Mouse (Mus musculus): ENCODE measurements around the gene Krit1.
"Not testable (repeated sequence)": the region's sequence is repeated elsewhere in the genome, so short reads cannot be mapped to it uniquely, and the experiment has no call there.

The Krit1 gene

DNA sequence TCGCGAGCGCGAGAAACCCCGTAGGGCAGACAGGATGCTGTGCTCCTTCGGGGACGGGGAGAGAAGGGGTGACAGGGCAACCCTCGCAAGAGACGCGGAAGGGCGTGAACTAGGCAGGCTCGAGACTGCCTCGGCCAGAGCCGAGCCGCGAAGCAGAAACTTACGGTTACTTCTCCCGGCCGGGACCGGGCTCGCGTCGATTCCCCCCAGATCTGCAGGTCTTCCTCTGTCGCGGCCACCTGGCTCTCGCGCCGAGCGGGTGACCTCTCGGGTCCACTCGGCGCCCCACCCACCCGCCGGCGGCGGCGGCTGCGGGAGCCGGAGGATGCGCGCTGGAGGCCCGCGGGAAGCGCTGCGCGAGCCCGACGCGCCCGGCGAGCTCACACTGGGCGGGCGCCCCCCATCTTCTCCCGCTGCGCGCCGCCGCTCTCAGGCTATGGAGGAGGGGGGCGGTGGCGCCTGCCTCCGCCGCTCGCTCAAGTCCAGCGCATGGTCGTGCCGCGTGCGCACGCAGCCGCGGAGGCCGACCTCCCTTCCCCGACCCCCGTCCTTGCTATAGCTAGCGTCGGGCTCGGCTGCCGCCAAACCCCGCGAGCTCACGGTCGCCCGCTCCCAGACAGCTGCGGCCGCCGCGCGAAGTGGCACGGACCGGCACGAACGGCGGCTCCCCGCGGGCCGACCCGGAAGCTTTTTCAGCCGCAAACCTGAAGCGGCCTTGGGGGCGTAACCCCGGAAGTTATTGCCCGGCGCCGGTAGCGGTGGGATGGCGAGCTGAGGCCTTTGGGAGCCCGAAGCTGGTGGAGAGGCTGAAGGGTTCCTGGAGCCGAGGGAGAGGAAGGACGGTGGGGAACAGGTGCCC, at the start of gene Krit1, which contains the start of gene Ankib1:
Gene Krit1, plus strand, starts transcription at position 752 of the 859 bp plus-strand sequence.
Gene Ankib1, minus strand, starts transcription at position 493 of the 859 bp plus-strand sequence.
- DNase-seq (ENCODE audit: low spot score in 2 of 2), result peak; percentile 85 to 86

DNA sequence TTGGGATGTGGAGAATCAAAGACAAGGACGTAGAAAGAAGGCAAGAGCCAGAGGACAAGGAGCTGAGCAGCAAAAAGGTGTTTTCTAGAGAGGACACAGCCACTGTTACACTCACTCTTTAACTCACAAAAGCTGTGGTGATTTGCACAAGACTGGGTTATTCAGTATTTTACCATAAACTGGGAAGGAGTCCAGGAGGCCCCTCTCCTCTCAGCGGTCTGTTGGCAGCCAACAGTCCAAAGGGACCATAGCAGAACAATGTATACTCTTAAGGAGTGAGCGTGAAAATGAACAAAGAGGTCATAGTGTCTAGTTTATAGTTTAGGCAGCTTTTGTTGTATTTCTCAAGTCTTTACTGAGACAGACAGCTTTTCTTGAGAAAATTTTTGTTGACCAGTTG, 31.5 kb upstream of the Krit1 start:
- no peak for DNase-seq (ENCODE audit: low spot score in 2 of 2)

DNA sequence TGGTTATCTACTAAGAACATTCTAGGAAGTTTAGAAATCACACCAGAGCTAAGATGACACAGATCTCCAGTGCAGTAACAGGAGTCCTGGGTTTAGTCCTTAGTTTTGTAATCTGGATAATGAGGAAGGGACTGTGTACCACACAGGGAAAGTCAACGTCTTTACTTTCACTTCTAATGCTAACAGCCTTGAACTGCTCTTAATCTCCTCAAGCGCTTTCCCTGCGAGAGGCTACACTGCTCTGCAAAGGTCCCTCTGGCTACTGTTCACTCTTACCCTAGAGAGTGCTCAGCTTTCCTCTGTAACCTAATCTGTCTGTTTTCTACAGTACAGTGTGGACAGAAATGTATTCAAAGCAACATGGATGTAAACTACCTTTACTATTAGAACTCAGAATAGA, 31.0 kb upstream of the Krit1 start:
- DNase-seq (ENCODE audit: low spot score in 2 of 2), result no peak

DNA sequence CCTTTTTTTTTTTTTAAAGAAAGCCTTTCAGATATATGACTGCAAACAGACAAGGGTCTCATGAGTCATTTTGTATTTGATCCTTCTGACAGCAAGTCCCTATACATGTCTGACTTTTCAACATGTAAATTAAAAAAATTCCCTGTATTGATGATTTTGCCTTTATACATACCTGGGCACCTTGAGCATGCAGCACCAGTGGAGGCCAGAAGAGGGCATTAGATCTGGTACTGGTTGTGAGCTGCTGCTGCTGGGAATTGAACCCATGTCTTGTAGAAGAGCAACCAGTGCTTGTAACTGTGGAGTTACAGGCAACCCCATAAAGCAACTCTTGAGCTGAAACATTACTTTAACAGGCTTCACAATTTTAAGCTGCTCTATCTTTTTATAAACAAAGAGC, 20.3 kb upstream of the Krit1 start:
- DNase-seq (ENCODE audit: low spot score in 2 of 2), result peak; percentile 10 to 22

DNA sequence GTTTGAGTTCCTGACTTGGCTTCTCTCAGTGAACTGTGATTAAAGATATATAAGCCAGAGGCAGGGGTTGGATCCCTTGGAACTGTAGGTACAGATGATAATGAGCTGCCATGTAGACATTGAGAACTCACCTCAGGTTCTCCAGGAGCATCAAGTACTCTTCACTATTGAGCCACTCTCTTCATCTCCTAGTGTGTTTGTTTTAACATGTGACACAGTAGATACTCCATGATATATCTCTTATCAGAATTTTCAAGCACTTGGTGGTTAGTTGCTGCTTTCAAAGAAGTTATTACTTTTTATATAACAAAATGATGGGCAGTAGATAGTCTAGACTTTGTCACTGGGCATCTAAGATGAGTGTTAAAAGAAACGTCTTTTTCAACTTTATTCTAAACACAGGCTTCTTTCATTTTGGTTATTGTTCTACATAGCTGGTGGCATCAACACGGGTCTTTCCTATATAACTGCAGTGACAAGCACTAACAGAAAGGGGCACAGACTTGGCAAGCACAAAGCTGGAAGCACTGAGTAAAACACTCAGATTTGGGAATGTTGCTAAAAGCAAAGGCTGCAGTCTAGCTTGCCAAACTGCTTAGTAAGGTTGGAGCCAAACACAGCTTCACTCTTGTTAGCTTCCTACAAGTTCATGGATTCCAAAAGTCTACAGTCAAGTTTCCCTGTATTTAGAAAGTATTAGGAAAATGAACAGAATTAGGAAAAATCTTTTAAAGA, 18.9 kb upstream of the Krit1 start:
- no peak for DNase-seq (ENCODE audit: low spot score in 2 of 2)

DNA sequence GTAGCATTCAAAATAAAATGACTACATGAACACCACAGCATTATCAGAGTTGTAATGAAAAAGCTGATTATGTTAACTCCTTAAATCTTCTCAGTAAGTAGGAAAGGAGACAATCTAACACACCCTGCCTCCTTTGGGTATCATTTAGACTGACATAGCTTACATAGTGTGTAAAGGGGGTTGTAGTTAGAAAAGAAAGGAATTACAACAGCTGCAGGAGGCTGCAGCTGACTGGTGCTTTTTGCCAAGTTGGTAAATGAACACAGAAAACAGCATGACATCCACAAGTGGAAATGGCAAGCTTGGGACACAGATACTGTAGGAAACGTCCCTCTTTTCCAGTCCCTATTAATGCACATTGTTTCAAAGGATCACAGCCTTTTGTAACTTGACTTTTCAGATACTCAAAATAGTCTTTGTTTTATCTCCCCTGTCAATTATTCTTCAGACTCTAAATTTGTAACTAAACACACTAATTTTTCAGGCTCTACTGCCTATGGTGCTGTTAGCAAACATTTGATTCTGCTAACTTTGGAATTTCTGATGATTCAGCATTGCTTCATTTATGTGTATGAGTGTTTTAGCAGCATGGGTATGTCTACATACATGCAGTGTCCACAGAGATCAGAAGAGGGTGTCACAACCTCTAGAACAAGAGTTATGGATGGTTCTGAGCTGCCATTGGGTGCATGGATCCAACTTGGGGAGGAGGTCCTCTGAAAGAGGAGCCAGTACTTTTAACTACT, 18.1 kb upstream of the Krit1 start:
- DNase-seq (ENCODE audit: low spot score in 2 of 2), result no peak

DNA sequence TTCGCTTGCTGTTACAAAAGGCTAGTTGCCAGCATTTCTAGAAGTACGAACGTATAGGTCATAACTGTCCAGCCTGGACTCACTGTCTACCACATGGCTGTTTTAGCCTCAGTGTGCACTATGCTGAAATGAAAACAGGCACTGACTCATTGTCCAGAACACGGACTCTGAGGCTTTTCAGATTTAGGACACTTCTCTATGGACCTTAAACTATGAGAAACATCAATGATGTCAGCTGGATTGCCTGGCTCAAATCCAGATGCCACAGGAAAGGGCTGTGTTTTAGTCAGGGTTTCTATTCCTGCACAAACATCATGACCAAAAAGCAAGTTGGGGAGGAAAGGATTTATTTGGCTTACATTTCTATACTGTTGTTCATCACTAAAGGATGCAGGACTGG, 15.4 kb upstream of the Krit1 start:
- no peak for DNase-seq (ENCODE audit: low spot score in 2 of 2)

DNA sequence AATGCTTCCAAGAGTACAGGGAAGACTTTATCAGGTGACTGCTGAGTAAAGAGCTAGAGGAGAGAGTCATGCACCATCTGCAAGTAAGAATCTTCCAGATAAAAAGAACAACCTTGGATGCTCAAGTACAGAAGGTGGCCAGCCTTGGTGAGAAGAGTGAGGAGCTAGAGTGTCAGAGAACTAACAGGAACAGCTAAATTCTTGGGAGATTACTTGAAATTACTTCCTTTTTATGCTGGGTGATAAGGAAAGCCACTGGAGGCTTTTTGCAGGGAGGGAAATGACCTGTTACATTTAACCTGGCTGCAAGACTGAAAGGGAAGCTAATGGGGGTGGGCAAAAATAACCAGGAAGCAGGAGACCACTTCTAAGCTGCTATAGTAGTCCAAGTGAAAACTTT, 11.9 kb upstream of the Krit1 start:
- no peak for DNase-seq (ENCODE audit: low spot score in 2 of 2)

GRCm38 (mm10) chr5:3797101-3797500, 5.9 kb upstream of the Krit1 start:
- DNase-seq (ENCODE audit: low spot score in 2 of 2), result not testable (repeated sequence)

GRCm38 (mm10) chr5:3798656-3799055, 4.3 kb upstream of the Krit1 start:
- not testable (repeated sequence) for DNase-seq (ENCODE audit: low spot score in 2 of 2)

GRCm38 (mm10) chr5:3800041-3800440, 2.9 kb upstream of the Krit1 start:
- DNase-seq (ENCODE audit: low spot score in 2 of 2), result no peak

DNA sequence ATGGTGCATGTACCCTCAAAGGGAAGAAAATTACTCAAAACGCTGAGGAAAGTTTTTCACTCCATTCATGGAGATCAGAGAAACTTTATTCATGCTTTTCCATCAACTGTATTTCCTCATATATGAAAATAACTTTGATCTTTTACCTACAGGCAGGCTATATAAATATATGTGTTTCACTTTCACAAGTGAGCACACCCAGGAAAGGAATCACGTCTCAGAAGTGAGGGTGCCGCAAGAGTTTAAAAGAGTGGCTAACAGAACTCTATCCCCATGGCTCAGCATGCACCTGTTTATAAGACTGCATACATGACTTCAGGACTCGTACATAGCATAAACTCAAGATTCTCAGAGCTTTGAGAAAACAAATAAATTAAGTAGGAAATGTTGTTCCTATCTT, 2.1 kb upstream of the Krit1 start:
- no peak for DNase-seq (ENCODE audit: low spot score in 2 of 2)

GRCm38 (mm10) chr5:3801672-3802432, 1.1 kb upstream of the Krit1 start:
- no peak for DNase-seq (ENCODE audit: low spot score in 2 of 2)

DNA sequence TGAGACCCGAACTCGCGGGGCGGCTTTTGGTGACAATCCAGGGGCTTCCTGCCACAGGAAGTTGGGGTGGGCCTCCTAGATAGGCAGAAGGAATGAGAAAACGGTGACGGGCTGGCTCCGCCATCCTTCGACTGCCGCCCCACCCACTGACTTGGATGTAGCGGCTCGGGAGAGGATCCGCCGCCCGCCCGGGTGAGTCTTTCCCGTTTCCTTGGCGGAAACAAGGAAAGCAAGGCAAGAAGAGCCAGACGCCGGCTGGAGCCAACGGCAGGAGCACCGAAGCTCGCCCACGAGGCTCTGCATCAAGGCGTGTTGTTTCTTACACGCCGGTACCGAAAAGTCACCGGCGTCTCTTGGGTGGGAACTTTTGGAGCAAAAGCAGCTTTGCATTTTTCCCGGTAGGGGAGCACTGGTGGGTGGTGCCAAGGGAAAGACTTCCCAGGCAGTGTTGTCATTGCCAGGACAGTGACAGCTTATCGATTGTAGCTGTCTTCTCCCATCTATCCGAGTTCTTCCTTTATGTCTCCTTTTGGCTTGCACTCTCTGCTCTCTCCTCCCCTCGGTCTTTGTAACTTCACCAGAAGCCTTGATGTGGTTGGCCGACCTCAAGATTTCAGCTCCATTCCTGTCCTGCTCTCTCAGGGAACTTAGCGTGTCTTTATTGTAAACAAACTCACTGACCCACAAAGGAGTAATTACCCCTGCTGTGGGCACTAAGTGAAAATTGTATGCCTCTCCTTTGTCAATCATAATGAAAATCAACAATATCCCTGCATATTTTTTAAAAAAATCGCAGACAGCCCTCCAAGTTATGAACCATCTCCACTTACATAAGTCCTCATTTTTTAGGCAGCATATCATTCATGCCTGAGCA, 545 bp downstream of the Krit1 start:
- no peak for DNase-seq (ENCODE audit: low spot score in 2 of 2)

DNA sequence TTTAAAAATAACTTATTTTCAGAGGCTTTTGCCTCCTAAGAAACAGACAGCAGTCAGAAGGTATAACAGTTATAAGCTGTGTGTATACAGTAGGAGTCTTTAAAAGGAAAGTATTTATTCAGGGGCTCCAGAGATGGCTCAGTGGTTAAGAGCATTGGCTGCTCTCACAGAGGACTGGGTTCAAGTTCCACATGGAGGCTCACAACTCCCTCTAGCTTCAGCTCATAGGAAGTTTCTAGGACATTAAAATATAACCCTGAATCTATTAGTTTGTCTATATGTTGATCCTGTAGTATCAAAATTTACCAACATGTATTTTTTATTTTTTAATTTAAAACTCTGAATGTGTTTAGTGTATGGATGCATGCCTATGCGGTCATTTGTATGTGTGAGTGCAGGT, 5.5 kb downstream of the Krit1 start:
- no peak for DNase-seq (ENCODE audit: low spot score in 2 of 2)

GRCm38 (mm10) chr5:3834107-3834506, 31.1 kb downstream of the Krit1 start:
- DNase-seq (ENCODE audit: low spot score in 2 of 2), result no peak

GRCm38 (mm10) chr5:3845026-3845425, 42.0 kb downstream of the Krit1 start, which contains the start of gene Lrrd1:
Gene Lrrd1, plus strand, starts transcription at chr5:3845173.
- DNase-seq (ENCODE audit: low spot score in 2 of 2), result no peak

- no peak for DNase-seq (ENCODE audit: low spot score in 2 of 2)
Measured at GRCm38 (mm10) chr5:3870161-3870560, 67.2 kb downstream of the Krit1 start.

- DNase-seq (ENCODE audit: low spot score in 2 of 2), result no peak
Measured at GRCm38 (mm10) chr5:3872348-3872747, 69.4 kb downstream of the Krit1 start.

GRCm38 (mm10) chr5:3873485-3873884, 70.5 kb downstream of the Krit1 start:
- DNase-seq (ENCODE audit: low spot score in 2 of 2), result no peak

All from spleen, postnatal 36 days (tissue).